Mouse (Mus musculus): Measurements from ENCODE around the gene Men1. TPM values are rescaled to one million over a fixed set of nuclear protein-coding genes. Genes with fewer than 3 reads are reported as not detected.

Gene Men1
- polyA plus RNA-seq, 1 experiment from 2014 or later, result 21.4 TPM

DNA sequence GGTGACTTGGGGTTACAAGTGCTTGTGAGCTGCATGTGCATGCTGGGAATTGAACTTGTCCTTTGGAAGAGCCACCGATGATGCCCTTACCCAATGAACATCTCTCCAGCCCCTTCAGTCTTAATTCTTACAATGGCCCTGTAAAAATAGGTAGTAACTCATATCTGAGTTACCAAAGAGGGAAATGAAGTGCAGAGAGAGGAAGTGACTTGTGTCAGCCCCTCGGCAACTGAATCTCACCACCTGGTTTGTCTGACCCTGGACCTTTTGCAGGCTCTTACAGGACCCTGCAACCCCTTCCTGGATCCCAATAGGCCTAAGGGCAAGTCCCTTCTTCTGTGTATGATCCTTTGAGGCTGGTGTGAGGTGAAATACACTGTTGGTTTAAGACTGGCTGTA lies 17.3 kb downstream of the Men1 start:
- H3K4me3 ChIP-seq (ENCODE audit: inconsistent target), result no peak overlapping the region
- H3K27ac ChIP-seq, result no peak overlapping the region
- WGBS (ENCODE audit: missing documents), result 20% methylated on average over 2 of the region's 2 CpGs
- no peaks in the 10 kb centered on the region for H3K79me2 ChIP-seq (ENCODE audit: inconsistent target)
- peaks cover 13% of the 10 kb centered on the region; the same call in 1 of the 2 replicates for H3K36me3 ChIP-seq (ENCODE audit: inconsistent target)

GRCm38 (mm10) chr19:6354030-6354429 lies 19.3 kb downstream of the Men1 start:
- Histone ChIP-seq H3K79me2 (ENCODE audit: inconsistent target) (no peaks in the 10 kb centered on the region), H3K27ac (no peak overlapping the region), H3K4me3 (ENCODE audit: inconsistent target) (no peak overlapping the region), H3K36me3 (ENCODE audit: inconsistent target) (peaks cover 13% of the 10 kb centered on the region; the same call in 1 of the 2 replicates)
- WGBS (ENCODE audit: missing documents), result 90% methylated on average over 7 of the region's 7 CpGs

DNA sequence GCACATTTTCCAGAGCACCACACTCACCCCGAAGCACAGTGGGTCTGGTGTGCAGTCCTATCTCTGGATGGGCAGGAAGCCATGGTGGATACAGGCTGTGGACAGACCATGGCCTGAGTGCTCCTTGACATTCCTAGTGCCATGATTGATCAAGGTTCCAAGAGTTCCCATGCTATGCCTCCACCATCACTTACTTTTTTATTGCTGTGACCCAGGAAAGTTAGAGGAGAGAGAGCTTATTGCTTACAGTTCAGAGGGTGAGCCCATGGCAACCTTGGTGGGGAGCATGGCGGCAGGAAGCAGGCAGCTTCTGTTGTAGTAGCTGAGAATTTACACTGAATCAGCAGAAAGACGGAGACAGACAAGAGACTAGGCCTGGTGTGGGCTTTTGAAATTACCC lies 26.5 kb downstream of the Men1 start:
- peaks cover 20% of the 10 kb centered on the region for H3K79me2 ChIP-seq (ENCODE audit: inconsistent target)
- H3K36me3 ChIP-seq (ENCODE audit: inconsistent target), result peaks cover 10% of the 10 kb centered on the region
- no peak overlapping the region for H3K27ac ChIP-seq
- WGBS (ENCODE audit: missing documents), result 90% methylated on average over 3 of the region's 3 CpGs
- H3K4me3 ChIP-seq (ENCODE audit: inconsistent target), result no peak overlapping the region

GRCm38 (mm10) chr19:6363091-6363410 lies 28.3 kb downstream of the Men1 start:
- H3K36me3 ChIP-seq (ENCODE audit: inconsistent target), result peaks cover 28% of the 10 kb centered on the region
- H3K79me2 ChIP-seq (ENCODE audit: inconsistent target), result peaks cover 37% of the 10 kb centered on the region
- WGBS (ENCODE audit: missing documents), result 0% methylated on average over 11 of the region's 11 CpGs
- H3K27ac ChIP-seq, result peak overlapping the region; percentile 67
- H3K4me3 ChIP-seq (ENCODE audit: inconsistent target), result peak overlapping the region; percentile 45

DNA sequence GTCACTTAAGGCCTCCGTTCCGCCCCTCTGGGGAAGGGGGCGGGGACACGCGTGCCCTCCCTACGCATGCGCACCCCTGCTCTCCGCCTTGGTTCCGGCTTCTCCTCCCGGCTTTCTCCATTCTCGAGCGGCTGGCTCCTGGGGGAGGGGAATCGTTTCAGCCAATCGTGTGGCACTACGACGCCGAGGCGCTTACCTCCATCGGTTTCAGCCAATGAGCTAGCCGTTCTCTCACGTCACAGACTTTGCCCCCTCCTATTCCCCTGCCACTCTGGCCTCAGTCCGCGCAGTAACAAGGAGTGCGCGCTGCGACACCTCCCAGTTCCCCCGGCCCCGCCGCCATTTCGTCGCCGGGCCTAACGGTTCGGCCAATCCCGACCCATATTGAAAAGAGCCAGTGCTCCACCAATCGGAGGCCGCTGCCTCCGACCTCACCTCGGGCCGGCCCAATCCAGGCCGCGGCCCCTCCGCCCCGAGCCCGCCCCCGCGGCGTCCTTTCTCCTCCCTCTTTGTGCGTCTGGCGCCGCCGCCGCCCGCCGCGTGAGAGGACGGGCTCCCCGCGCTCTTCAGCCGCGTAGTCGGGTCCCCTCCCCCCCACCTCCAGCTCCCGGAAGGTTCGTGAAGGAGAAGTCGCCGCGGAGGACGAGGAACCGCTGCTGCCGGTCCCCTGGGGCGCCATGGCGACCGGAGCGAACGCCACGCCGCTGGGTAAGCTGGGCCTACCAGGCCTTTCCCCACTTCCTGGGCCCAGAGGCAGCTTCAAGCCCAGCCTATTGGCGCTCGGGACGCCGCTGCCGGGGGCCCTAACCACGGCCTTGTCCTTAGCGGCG lies 28.8 kb downstream of the Men1 start, which contains the start of gene Sf1:
Sf1 (plus strand) TSS at position 280 of the 830 bp plus-strand sequence.
- H3K79me2 ChIP-seq (ENCODE audit: inconsistent target), result peaks cover 43% of the 10 kb centered on the region
- H3K36me3 ChIP-seq (ENCODE audit: inconsistent target), result peaks cover 34% of the 10 kb centered on the region
- WGBS (ENCODE audit: missing documents), result under 1% methylated on average over 83 of the region's 85 CpGs

DNA sequence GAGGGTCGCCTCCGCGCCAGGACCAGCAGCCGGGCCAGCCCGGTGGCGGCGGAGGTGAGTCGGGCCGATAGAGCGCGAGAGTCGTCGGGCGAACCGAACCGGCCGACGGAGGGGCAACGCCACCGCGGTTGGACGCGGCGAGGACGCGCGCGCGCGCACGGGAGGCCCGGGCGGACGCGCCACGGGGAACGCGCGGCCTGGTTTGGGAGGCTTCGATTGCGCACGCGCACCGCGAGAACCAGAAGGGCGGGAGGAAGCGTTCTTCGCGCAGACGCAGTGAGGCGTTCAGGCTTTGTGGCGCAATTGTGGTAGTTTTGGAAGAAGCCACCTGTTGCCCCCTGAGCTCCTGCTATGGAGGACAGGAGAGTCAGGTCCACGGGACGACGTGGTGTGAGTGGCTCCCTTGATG lies 29.5 kb downstream of the Men1 start:
- under 1% methylated on average over 53 of the region's 55 CpGs for WGBS (ENCODE audit: missing documents)
- Histone ChIP-seq H3K79me2 (ENCODE audit: inconsistent target) (peaks cover 50% of the 10 kb centered on the region), H3K4me3 (ENCODE audit: inconsistent target) (peak overlapping the region; percentile 63), H3K36me3 (ENCODE audit: inconsistent target) (peaks cover 41% of the 10 kb centered on the region), H3K27ac (peak overlapping the region; percentile 38)

More for the DNA sequence above, 28.8 kb downstream of the Men1 start, which contains the start of gene Sf1:
- Histone ChIP-seq H3K4me3 (ENCODE audit: inconsistent target) (peak within 1 kb of the TSS; percentile 63), H3K27ac (peak within 1 kb of the TSS; percentile 67)

DNA sequence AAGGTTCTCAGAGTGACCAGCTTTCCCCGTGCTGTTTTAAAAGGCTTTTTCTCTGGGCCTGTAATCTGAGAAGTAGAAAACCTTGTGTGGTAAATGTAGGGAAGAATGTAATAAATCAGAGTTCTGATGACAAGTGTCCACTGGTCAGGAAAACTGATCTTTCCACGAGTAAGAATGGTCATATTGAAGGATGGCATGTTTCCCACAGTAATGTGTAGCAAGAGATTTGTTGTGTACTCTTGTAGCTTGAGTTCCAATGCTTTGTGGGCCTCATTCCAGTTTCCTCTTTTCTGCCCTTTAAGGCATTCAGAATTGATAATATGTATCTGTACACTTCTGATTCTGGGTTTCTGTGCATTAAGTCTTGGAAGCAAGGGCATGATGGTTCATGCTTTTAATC lies 30.1 kb downstream of the Men1 start:
- peaks cover 43% of the 10 kb centered on the region for H3K36me3 ChIP-seq (ENCODE audit: inconsistent target)
- peak overlapping the region; percentile 63 for H3K4me3 ChIP-seq (ENCODE audit: inconsistent target)
- H3K27ac ChIP-seq, result peak overlapping the region; percentile 38
- H3K79me2 ChIP-seq (ENCODE audit: inconsistent target), result peaks cover 55% of the 10 kb centered on the region
- 0% methylated on average over 2 of the region's 2 CpGs for WGBS (ENCODE audit: missing documents)

DNA sequence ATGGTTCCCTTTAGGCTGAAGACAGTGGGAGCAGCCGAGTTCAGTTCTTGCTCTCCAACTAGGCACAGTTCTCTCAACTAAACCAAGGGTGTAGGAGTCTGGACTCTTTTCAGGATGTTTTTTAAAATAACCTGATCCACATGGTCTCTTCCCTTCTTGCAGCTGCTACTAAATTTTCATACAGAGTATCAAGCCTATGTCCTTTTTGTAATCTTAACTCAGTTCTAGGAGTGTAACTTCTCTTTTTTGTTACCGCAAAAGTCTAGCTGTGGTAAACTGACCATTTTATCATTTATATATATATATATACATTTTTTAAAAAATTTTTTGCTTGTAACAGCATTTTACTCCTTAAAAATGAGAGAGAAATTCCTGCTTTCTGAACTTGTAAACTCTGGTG lies 35.4 kb downstream of the Men1 start:
- H3K4me3 ChIP-seq (ENCODE audit: inconsistent target), result no peak overlapping the region
- peaks cover 93% of the 10 kb centered on the region for H3K79me2 ChIP-seq (ENCODE audit: inconsistent target)
- peaks cover 88% of the 10 kb centered on the region for H3K36me3 ChIP-seq (ENCODE audit: inconsistent target)
- WGBS (ENCODE audit: missing documents), result 30% methylated on average over 1 of the region's 2 CpGs
- peak overlapping the region; percentile 43; the same call in 1 of the 2 replicates for H3K27ac ChIP-seq

DNA sequence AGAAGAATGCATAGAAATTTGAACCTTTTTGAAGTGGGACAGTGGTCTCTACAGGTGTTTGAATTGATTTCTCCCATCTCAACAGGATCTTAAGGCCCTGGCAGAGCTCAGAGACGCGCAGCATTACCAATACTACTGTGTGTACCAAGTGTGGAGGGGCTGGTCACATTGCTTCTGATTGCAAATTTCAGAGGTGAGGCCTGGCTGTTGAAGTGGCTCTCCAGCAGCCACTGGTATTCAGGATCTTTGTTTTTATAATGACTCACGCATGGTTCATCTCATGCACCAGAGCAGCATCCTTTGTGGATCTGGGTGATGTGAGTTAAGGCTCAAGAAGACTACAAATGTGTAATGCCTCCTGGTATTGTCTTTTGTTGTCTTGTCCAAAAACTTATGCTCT lies 37.7 kb downstream of the Men1 start:
- no peak overlapping the region for H3K4me3 ChIP-seq (ENCODE audit: inconsistent target)
- H3K79me2 ChIP-seq (ENCODE audit: inconsistent target), result peaks cover 71% of the 10 kb centered on the region
- WGBS (ENCODE audit: missing documents), result 98% methylated on average over 3 of the region's 3 CpGs
- no peak overlapping the region for H3K27ac ChIP-seq
- peaks cover 82% of the 10 kb centered on the region for H3K36me3 ChIP-seq (ENCODE audit: inconsistent target)

GRCm38 (mm10) chr19:6373539-6374400 lies 39.0 kb downstream of the Men1 start:
- Histone ChIP-seq H3K4me3 (ENCODE audit: inconsistent target) (no peak overlapping the region), H3K79me2 (ENCODE audit: inconsistent target) (peaks cover 57% of the 10 kb centered on the region), H3K36me3 (ENCODE audit: inconsistent target) (peaks cover 80% of the 10 kb centered on the region), H3K27ac (no peak overlapping the region)
- WGBS (ENCODE audit: missing documents), result 52% methylated on average over 12 of the region's 12 CpGs

- WGBS (ENCODE audit: missing documents), result 96% methylated on average over 8 of the region's 10 CpGs
- peaks cover 74% of the 10 kb centered on the region for H3K36me3 ChIP-seq (ENCODE audit: inconsistent target)
- H3K27ac ChIP-seq, result no peak overlapping the region
- H3K79me2 ChIP-seq (ENCODE audit: inconsistent target), result peaks cover 49% of the 10 kb centered on the region
- H3K4me3 ChIP-seq (ENCODE audit: inconsistent target), result no peak overlapping the region
Measured at GRCm38 (mm10) chr19:6374571-6374970, 39.8 kb downstream of the Men1 start.

DNA sequence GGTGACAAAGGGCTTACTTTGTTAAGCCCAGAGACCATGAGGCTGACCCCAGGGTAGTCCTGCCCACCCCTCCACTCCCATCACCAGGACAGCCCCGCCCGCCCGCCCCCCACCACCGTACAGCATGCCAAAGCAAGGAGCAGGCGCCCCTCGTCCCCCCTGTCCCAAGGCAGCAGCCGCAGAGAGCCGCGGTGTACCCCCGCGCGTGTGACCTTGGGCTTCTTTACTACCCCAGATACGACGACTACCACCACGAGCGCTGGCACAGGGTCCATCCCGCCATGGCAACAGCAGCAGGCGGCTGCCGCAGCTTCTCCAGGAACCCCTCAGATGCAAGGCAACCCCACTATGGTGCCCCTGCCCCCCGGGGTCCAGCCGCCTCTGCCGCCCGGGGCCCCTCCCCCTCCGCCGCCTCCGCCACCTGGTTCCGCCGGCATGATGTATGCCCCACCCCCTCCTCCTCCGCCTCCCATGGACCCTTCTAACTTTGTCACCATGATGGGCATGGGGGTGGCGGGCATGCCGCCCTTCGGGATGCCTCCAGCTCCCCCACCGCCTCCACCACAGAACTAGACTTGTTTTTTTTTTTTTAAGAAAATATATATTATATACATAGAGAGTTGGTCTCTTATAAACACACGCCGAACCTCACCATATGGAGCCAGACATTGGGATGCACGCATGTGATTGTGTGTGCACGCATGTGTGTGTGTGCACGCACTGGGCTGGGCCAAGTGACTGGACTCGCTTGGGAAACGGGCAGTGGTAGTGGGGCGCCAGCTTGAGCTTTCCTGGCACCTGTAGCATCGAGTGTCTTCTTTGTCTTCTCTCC lies 40.9 kb downstream of the Men1 start:
- Histone ChIP-seq H3K79me2 (ENCODE audit: inconsistent target) (peaks cover 43% of the 10 kb centered on the region), H3K36me3 (ENCODE audit: inconsistent target) (peaks cover 71% of the 10 kb centered on the region), H3K27ac (no peak overlapping the region), H3K4me3 (ENCODE audit: inconsistent target) (no peak overlapping the region)
- 94% methylated on average over 30 of the region's 42 CpGs for WGBS (ENCODE audit: missing documents)

GRCm38 (mm10) chr19:6376255-6376564 lies 41.4 kb downstream of the Men1 start:
- Histone ChIP-seq H3K79me2 (ENCODE audit: inconsistent target) (peaks cover 37% of the 10 kb centered on the region), H3K4me3 (ENCODE audit: inconsistent target) (no peak overlapping the region), H3K27ac (no peak overlapping the region), H3K36me3 (ENCODE audit: inconsistent target) (peaks cover 65% of the 10 kb centered on the region)
- 91% methylated on average over 14 of the region's 14 CpGs for WGBS (ENCODE audit: missing documents)

GRCm38 (mm10) chr19:6376643-6377042 lies 41.9 kb downstream of the Men1 start:
- Histone ChIP-seq H3K27ac (no peak overlapping the region), H3K4me3 (ENCODE audit: inconsistent target) (no peak overlapping the region), H3K79me2 (ENCODE audit: inconsistent target) (peaks cover 33% of the 10 kb centered on the region), H3K36me3 (ENCODE audit: inconsistent target) (peaks cover 61% of the 10 kb centered on the region)
- 73% methylated on average over 2 of the region's 2 CpGs for WGBS (ENCODE audit: missing documents)
